Mouse (Mus musculus) limb, embryonic 12.5 days (tissue): ENCODE results near the gene C8g. TPM values are rescaled to one million over a fixed set of nuclear protein-coding genes. Genes with fewer than 3 reads are reported as not detected.

Source experiments
- ATAC-seq: fragments of 200-750 bp; cut with Nextera tagmentation; 2 replicates; pipeline ENCODE4 v1.8.0; 2017; ENCODE audit warnings: low read depth, moderate TSS enrichment; ENCODE audit not compliant: insufficient number of reproducible peaks, insufficient read depth, low FRiP score, low TSS enrichment
- H3K27ac ChIP-seq: fragments of 300-500 bp; sonication (generic); 2 replicates; pipeline ENCODE4 v1.5.1; 2016; ENCODE audit warnings: mild to moderate bottlenecking, moderate library complexity
- H3K27me3 ChIP-seq: fragments of 300-500 bp; sonication (generic); 2 replicates; pipeline ENCODE4 v1.6.1; 2016; ENCODE audit warnings: mild to moderate bottlenecking, moderate library complexity
- H3K36me3 ChIP-seq: fragments of 300-500 bp; sonication (generic); 2 replicates; pipeline ENCODE4 v1.6.1; 2016; ENCODE audit warnings: mild to moderate bottlenecking, moderate library complexity
- H3K4me1 ChIP-seq: fragments of 300-500 bp; sonication (generic); replicated peaks from 2 replicates; pipeline ENCODE4 v1.6.1; 2016
- H3K4me2 ChIP-seq: fragments of 300-500 bp; sonication (generic); 2 replicates; pipeline ENCODE4 v1.6.1; 2016; ENCODE audit warnings: mild to moderate bottlenecking, moderate library complexity
- H3K4me3 ChIP-seq: fragments of 300-500 bp; sonication (generic); replicated peaks from 2 replicates; pipeline ENCODE4 v1.5.1; 2016; ENCODE audit warnings: mild to moderate bottlenecking
- H3K9ac ChIP-seq: fragments of 300-500 bp; sonication (generic); replicated peaks from 2 replicates; pipeline ENCODE4 v1.6.1; 2016; ENCODE audit warnings: mild to moderate bottlenecking, moderate library complexity
- H3K9me3 ChIP-seq: fragments of 300-500 bp; sonication (generic); 2 replicates; pipeline ENCODE4 v1.6.1; 2016; ENCODE audit warnings: mild to moderate bottlenecking, moderate library complexity
- WGBS: fragments of 180-500 bp; shearing (Covaris S2); methylation state at CpG from one replicate; pipeline ENCODE4 v1.1.7; 2016; 5-methylcytosine and 5-hydroxymethylcytosine counted together
- polyA plus RNA-seq: library from polyadenylated mRNA; unstranded; fragments of >200 nt; fragmentation: Nextera tagmentation; extraction: Ambion mirVana; gene quantifications from 2 replicates; pipeline ENCODE4 v1.2.1, GENCODE M21; 2016

The C8g gene
- polyA plus RNA-seq, 1 experiment from 2014 or later: 4.0 TPM

GRCm38 (mm10) chr2:25498622-25499478, 2.7 kb downstream of the C8g start:
- 72% methylated on average over 15 of the region's 15 CpGs for WGBS
- Histone ChIP-seq H3K27ac (no peak overlapping the region), H3K4me2 (no peak overlapping the region)

DNA sequence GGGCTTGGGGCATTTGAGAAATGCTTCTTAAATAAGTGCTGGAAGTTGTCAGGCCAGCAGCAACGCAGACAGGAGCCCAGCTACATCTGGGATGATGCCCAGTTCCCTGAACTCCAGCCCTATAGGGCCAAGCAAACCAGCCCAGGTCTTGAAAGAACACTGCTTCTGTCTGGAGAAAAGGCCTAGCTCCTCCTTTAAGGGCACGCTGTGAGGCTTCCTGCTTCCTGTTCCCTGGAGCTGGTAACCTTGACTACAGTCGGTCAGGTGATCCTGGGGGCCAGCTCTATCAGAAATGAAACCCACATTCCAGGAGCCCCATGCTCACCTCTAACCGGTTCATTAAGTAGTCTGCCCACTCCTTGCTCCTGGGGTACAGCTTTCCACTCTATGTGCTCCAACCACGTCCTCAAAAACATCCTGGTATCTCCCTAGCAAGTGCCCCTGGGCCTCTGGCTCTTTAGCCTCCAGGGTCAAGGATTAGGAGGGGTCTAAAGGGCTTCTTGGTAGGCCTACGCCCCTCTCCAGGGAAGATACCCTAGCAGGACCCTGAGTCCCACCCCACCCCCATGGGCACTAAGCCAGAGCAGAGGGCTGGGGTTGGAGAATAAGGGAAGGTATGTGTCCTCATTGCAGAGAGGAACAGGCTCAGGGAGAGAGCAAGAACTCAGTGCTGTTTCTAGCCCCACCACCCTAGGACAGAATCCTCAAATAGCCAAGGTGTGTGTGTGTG, 3.5 kb downstream of the C8g start:
- peaks cover 15% of the 10 kb centered on the region for H3K4me1 ChIP-seq
- H3K27me3 ChIP-seq: no peaks in the 10 kb centered on the region
- H3K4me2 ChIP-seq: no peak overlapping the region
- no peak overlapping the region for H3K4me3 ChIP-seq
- WGBS: 51% methylated on average over 6 of the region's 6 CpGs
- peaks cover 7% of the 10 kb centered on the region; the same call in 1 of the 2 replicates for H3K36me3 ChIP-seq
- no peaks in the 10 kb centered on the region for H3K9me3 ChIP-seq
- peak overlapping the region; percentile 56 for H3K27ac ChIP-seq
- ATAC-seq: no peak
- no peak overlapping the region for H3K9ac ChIP-seq

More at GRCm38 (mm10) chr2:25498622-25499478, 2.7 kb downstream of the C8g start:
- no peaks in the 10 kb centered on the region for H3K9me3 ChIP-seq
- no peak for ATAC-seq
- peaks cover 16% of the 10 kb centered on the region for H3K36me3 ChIP-seq
- H3K4me3 ChIP-seq: no peak overlapping the region
- H3K9ac ChIP-seq: no peak overlapping the region
- no peaks in the 10 kb centered on the region for H3K27me3 ChIP-seq
- peaks cover 15% of the 10 kb centered on the region for H3K4me1 ChIP-seq

DNA sequence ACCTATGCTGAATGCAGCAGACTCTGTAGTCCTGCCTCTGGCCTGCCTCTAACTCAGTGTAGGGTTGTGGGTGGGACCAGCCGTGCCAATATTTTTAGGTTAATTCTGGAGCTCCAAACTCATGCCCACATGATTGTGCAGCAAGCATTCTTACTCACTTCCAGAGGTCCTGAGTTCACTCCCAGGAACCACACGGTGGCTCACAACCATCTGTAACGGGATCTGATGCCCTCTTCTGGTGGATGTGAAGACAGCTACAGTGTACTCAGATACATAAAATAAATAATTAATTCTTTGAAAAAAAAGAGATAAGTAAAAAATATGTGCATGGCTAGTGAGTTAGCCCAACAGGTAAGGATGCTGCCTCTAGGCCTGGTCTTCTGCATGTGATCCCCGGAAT, 5.1 kb downstream of the C8g start:
- H3K9me3 ChIP-seq: no peaks in the 10 kb centered on the region
- H3K9ac ChIP-seq: no peak overlapping the region
- H3K27me3 ChIP-seq: no peaks in the 10 kb centered on the region
- no peak overlapping the region for H3K4me3 ChIP-seq
- 45% methylated on average over 4 of the region's 4 CpGs for WGBS
- H3K4me2 ChIP-seq: no peak overlapping the region
- peaks cover 7% of the 10 kb centered on the region for H3K4me1 ChIP-seq
- no peaks in the 10 kb centered on the region for H3K36me3 ChIP-seq
- no peak overlapping the region for H3K27ac ChIP-seq
- no peak for ATAC-seq

DNA sequence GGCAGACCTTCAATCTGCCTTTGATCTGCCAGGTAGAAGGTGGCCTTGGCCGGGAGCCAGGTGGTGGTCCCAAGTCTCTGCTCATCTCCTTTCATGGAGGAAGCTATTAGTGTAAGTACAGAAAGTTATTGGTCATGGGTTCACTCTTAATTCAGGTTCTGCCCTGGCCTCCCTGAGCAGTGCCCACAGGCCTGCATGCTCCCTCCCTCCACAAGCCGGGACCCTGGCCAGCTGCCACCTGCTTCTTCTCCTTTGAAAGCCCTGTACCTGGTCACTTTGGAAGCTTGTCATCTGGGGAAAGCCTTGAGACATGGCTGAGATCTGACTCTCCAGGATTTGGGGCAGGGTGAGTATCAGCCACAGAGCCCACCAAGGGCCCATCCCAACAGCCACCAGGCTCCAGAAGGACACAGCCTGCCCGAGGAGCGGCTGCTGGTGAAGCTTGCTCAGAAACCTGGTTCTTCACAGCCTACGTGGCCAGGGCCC, 8.0 kb downstream of the C8g start, which contains the start of gene Lcn12:
Gene Lcn12 (minus strand): TSS at position 436 of the 486 bp plus-strand sequence.
- Histone ChIP-seq H3K4me3 (no peak within 1 kb of the TSS), H3K27me3 (no peaks in the 10 kb centered on the region), H3K4me2 (no peak within 1 kb of the TSS), H3K36me3 (no peaks in the 10 kb centered on the region), H3K27ac (no peak within 1 kb of the TSS), H3K9ac (no peak within 1 kb of the TSS), H3K4me1 (0 out of 2 replicates have a peak, but pooled peaks cover 2% of the 10 kb centered on the region), H3K9me3 (no peaks in the 10 kb centered on the region)
- 79% methylated on average over 5 of the region's 5 CpGs for WGBS
- ATAC-seq: no peak

DNA sequence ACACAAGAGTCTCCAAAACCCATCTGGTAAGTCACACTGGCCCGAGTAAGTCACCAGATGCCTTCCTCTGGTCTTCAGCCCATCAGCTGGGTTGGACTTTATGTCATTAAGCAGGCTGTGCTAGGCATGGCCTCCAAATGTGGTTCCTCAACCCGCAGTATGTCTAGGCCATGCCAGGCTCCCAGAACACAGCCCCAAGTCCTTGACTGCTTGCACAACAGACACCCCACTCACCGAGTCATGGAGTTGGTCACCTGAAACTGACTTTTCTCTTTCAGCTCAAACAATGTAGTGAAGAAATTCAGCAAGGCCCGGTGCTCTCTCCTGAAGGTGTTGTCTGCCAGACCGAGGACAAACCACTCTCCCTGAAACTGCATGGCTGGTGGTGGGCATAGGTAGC, 8.5 kb downstream of the C8g start:
- 81% methylated on average over 5 of the region's 5 CpGs for WGBS
- Histone ChIP-seq H3K36me3 (no peaks in the 10 kb centered on the region), H3K4me3 (no peak overlapping the region), H3K9me3 (no peaks in the 10 kb centered on the region), H3K27me3 (no peaks in the 10 kb centered on the region), H3K27ac (no peak overlapping the region), H3K9ac (no peak overlapping the region), H3K4me2 (no peak overlapping the region), H3K4me1 (no peaks in the 10 kb centered on the region)
- no peak for ATAC-seq

DNA sequence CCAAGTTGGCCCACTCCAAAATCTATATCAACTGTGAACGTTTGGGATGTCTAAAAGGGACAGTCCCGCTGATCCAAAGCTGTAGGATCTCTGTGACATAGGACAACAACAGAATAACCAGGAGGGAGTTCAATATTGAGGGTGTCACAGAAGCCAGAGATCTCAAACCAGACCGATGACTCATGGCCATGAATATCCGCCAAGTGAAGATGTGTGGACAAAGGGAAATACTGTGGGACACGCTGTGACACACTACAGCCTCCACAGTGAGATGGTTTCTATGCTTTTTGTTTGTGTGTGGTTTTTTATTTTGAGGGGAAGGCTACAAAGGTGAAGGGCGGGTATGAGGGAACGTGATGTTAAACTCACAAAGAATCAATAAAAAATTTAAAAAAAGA, 12.8 kb downstream of the C8g start:
- Histone ChIP-seq H3K36me3 (no peaks in the 10 kb centered on the region), H3K9ac (no peak overlapping the region), H3K4me3 (no peak overlapping the region), H3K4me2 (no peak overlapping the region), H3K4me1 (no peaks in the 10 kb centered on the region), H3K9me3 (no peaks in the 10 kb centered on the region), H3K27me3 (no peaks in the 10 kb centered on the region), H3K27ac (no peak overlapping the region)
- WGBS: 79% methylated on average over 7 of the region's 7 CpGs
- no peak for ATAC-seq

GRCm38 (mm10) chr2:25487965-25488670, 13.4 kb downstream of the C8g start:
- Histone ChIP-seq H3K27me3 (no peaks in the 10 kb centered on the region), H3K27ac (no peak overlapping the region), H3K36me3 (no peaks in the 10 kb centered on the region), H3K4me3 (no peak overlapping the region), H3K4me2 (no peak overlapping the region), H3K9me3 (no peaks in the 10 kb centered on the region), H3K4me1 (no peaks in the 10 kb centered on the region), H3K9ac (no peak overlapping the region)
- no peak for ATAC-seq
- WGBS: 77% methylated on average over 6 of the region's 6 CpGs

- 68% methylated on average over 11 of the region's 11 CpGs for WGBS
- Histone ChIP-seq H3K27me3 (no peaks in the 10 kb centered on the region), H3K36me3 (no peaks in the 10 kb centered on the region), H3K9me3 (no peaks in the 10 kb centered on the region), H3K4me3 (no peak overlapping the region), H3K9ac (peak overlapping the region; percentile 27; the same call in 1 of the 2 replicates), H3K27ac (no peak overlapping the region), H3K4me1 (no peaks in the 10 kb centered on the region), H3K4me2 (no peak overlapping the region)
- no peak for ATAC-seq
Measured at GRCm38 (mm10) chr2:25484901-25485647, 16.4 kb downstream of the C8g start.

DNA sequence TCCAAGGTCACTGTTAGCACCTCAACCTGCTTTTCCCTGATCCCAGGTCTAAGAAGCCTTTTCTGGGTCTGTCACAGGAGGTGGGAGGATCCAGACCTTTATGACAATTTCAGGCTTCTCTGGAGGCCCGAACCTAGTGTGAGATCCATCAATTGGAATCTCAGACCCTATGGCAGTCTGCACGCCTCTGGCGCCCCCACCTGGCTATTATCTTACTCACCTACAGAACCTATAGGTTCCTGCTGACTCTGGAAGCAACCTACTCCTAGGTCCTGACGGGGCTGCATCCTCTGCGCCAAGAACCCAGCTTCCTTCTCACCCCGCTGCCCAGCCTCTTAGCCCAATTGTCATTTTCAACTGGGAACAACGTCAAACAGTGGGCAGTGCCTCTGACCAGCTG, 18.6 kb downstream of the C8g start:
- no peak overlapping the region for H3K4me3 ChIP-seq
- H3K27ac ChIP-seq: no peak overlapping the region
- H3K9ac ChIP-seq: no peak overlapping the region
- no peaks in the 10 kb centered on the region for H3K27me3 ChIP-seq
- no peaks in the 10 kb centered on the region for H3K4me1 ChIP-seq
- no peaks in the 10 kb centered on the region for H3K9me3 ChIP-seq
- no peak overlapping the region for H3K4me2 ChIP-seq
- ATAC-seq: no peak
- H3K36me3 ChIP-seq: no peaks in the 10 kb centered on the region
- WGBS: 21% methylated on average over 7 of the region's 7 CpGs

- Histone ChIP-seq H3K27ac (no peak overlapping the region), H3K9me3 (no peaks in the 10 kb centered on the region), H3K4me2 (no peak overlapping the region), H3K27me3 (no peaks in the 10 kb centered on the region), H3K4me1 (no peaks in the 10 kb centered on the region), H3K4me3 (no peak overlapping the region), H3K36me3 (no peaks in the 10 kb centered on the region), H3K9ac (no peak overlapping the region)
- no peak for ATAC-seq
- 87% methylated on average over 1 of the region's 1 CpGs for WGBS
Measured at GRCm38 (mm10) chr2:25480541-25480940, 21.0 kb downstream of the C8g start.
